In genomic region chr3:37914136-37914535, GRCm38 (mm10) we compare ENCODE assay signal across 33 mouse cellular contexts.
"Had no signal": no experiment of that assay in that cellular context is flagged by ENCODE, and none has a peak within 500 bp of the region (broad histone marks: within the 10 kb centered on the region; RNA-seq: fewer than 3 reads in every experiment).

No protein-coding gene starts in this region.

- H3K27ac ChIP-seq: heart, embryonic 10.5 days; heart, embryonic 13.5 days; heart, embryonic 15.5 days; hindbrain, embryonic 10.5 days; hindbrain, embryonic 12.5 days; hindbrain, embryonic 13.5 days; hindbrain, embryonic 14.5 days; hindbrain, embryonic 15.5 days; hindbrain, postnatal 0 days; kidney, embryonic 15.5 days; kidney, postnatal 0 days; layer of hippocampus, adult 2 months; left cerebral cortex, adult 2 months had no signal

- H3K4me2 ChIP-seq: heart, embryonic 11.5 days; heart, embryonic 12.5 days; heart, embryonic 13.5 days; heart, embryonic 15.5 days; hindbrain, embryonic 12.5 days; hindbrain, embryonic 13.5 days; hindbrain, embryonic 14.5 days; hindbrain, embryonic 15.5 days; kidney, embryonic 15.5 days had no signal

- H3K9ac ChIP-seq: heart, embryonic 12.5 days; heart, embryonic 13.5 days; heart, embryonic 15.5 days; hindbrain, embryonic 12.5 days; hindbrain, embryonic 13.5 days; hindbrain, embryonic 14.5 days; hindbrain, embryonic 15.5 days; kidney, embryonic 15.5 days had no signal

- H3K4me3 ChIP-seq: heart, embryonic 10.5 days; heart, embryonic 12.5 days; heart, embryonic 13.5 days; heart, embryonic 15.5 days; hindbrain, embryonic 10.5 days; hindbrain, embryonic 12.5 days; hindbrain, embryonic 13.5 days; hindbrain, embryonic 15.5 days; kidney, embryonic 15.5 days; layer of hippocampus, adult 2 months; left cerebral cortex, adult 2 months had no signal

- H3K27me3 ChIP-seq: heart, embryonic 12.5 days; heart, embryonic 13.5 days; heart, embryonic 15.5 days; kidney, embryonic 15.5 days had no signal

- DNase-seq: heart, postnatal 10 days; heart, postnatal 14 days; heart, postnatal 4 days; kidney, adult 11 months; kidney, adult 18-20 months; kidney, adult 2 months; kidney, adult 8-10 months; kidney, adult 9 months; kidney, postnatal 14 days; kidney, postnatal 25 days; kidney, postnatal 36 days; kidney, postnatal 4 days; layer of hippocampus, adult 9-11 months; layer of hippocampus, postnatal 36 days had no signal

- H3K9me3 ChIP-seq: heart, embryonic 10.5 days; heart, embryonic 13.5 days; heart, embryonic 15.5 days; hindbrain, embryonic 15.5 days; kidney, embryonic 15.5 days had no signal

- ATAC-seq: hindbrain, embryonic 16.5 days; hindbrain, postnatal 0 days; inflammation-experienced regulatory T-cells, adult 6 months; intestine, embryonic 16.5 days; intestine, postnatal 0 days had no signal

- H3K36me3 ChIP-seq: heart, embryonic 10.5 days; heart, embryonic 12.5 days; heart, embryonic 13.5 days; heart, embryonic 15.5 days; hindbrain, embryonic 10.5 days; hindbrain, embryonic 12.5 days; hindbrain, embryonic 13.5 days; hindbrain, embryonic 15.5 days; kidney, embryonic 15.5 days had no signal
